Comparison of ENCODE assay signal across 15 mouse cellular contexts in genomic region chr4:58668368-58669153, GRCm38 (mm10).
DNase-seq lines count a peak whose midpoint lies in the region; ATAC-seq and TF ChIP-seq lines count a peak whose summit lies in the region.
"Had no signal": no experiment of that assay in that cellular context is flagged by ENCODE, and none has a peak within 500 bp of the region (broad histone marks: within the 10 kb centered on the region; RNA-seq: fewer than 3 reads in every experiment).

No protein-coding gene starts in this region.

- 0 out of 2 replicates have a peak overlapping the region, but pooled peaks have one; percentile 1 for H3K27ac ChIP-seq in forebrain, embryonic 15.5 days (replicated peaks)
- H3K27ac ChIP-seq in forebrain, embryonic 16.5 days (ENCODE audit: low read length): no peak overlapping the region
- 0 out of 2 replicates have a peak overlapping the region, but pooled peaks have one; percentile 43 for H3K27ac ChIP-seq in kidney, embryonic 16.5 days (ENCODE audit: low read length)
- peak overlapping the region; percentile 87 for H3K27ac ChIP-seq in limb, embryonic 10.5 days
- H3K27ac ChIP-seq: hindbrain, postnatal 0 days; layer of hippocampus, adult 2 months had no signal

- H3K9me3 ChIP-seq in forebrain, embryonic 15.5 days: no peaks in the 10 kb centered on the region
- H3K9me3 ChIP-seq in forebrain, embryonic 16.5 days (ENCODE audit: control insufficient read depth, low read length): no peaks in the 10 kb centered on the region
- no peaks in the 10 kb centered on the region for H3K9me3 ChIP-seq in kidney, embryonic 16.5 days (ENCODE audit: low read length)
- H3K9me3 ChIP-seq in limb, embryonic 10.5 days (replicated peaks): no peaks in the 10 kb centered on the region
- H3K9me3 ChIP-seq: heart, embryonic 12.5 days had no signal

- no peak overlapping the region for H3K4me3 ChIP-seq in forebrain, embryonic 15.5 days
- no peak overlapping the region for H3K4me3 ChIP-seq in forebrain, embryonic 16.5 days (replicated peaks; ENCODE audit: low read length)
- H3K4me3 ChIP-seq in kidney, embryonic 16.5 days (ENCODE audit: low read length): no peak overlapping the region
- H3K4me3 ChIP-seq in limb, embryonic 10.5 days: no peak overlapping the region
- H3K4me3 ChIP-seq: erythroblast, embryonic 14.5 days; heart, embryonic 12.5 days; layer of hippocampus, adult 2 months had no signal

- DNase-seq in kidney, postnatal 14 days: no peak
- DNase-seq in brain, embryonic 14.5 days (ENCODE audit: low read depth): peak; percentile 45
- no peak for DNase-seq in limb, embryonic 10.5 days (ENCODE audit: low spot score)
- DNase-seq in right cerebral cortex, postnatal 10 days (ENCODE audit: low spot score in 2 of 2): no peak
- no peak for DNase-seq in adrenal gland, adult 18-20 months (ENCODE audit: low spot score in 2 of 2)
- DNase-seq: B cell, adult 2 months; cerebellum, postnatal 10 days; liver, postnatal 0 days had no signal

- H3K36me3 ChIP-seq in forebrain, embryonic 15.5 days: no peaks in the 10 kb centered on the region
- no peaks in the 10 kb centered on the region for H3K36me3 ChIP-seq in forebrain, embryonic 16.5 days (ENCODE audit: control insufficient read depth, insufficient read depth)
- no peaks in the 10 kb centered on the region for H3K36me3 ChIP-seq in kidney, embryonic 16.5 days (ENCODE audit: insufficient read depth, low read length)
- H3K36me3 ChIP-seq in limb, embryonic 10.5 days: no peaks in the 10 kb centered on the region
- H3K36me3 ChIP-seq: heart, embryonic 12.5 days had no signal

- H3K27me3 ChIP-seq in forebrain, embryonic 15.5 days: no peaks in the 10 kb centered on the region
- no peaks in the 10 kb centered on the region for H3K27me3 ChIP-seq in forebrain, embryonic 16.5 days (replicated peaks; ENCODE audit: control insufficient read depth, insufficient read depth, low read length)
- H3K27me3 ChIP-seq in kidney, embryonic 16.5 days (ENCODE audit: insufficient read depth, low read length): no peaks in the 10 kb centered on the region
- no peaks in the 10 kb centered on the region for H3K27me3 ChIP-seq in limb, embryonic 10.5 days (ENCODE audit: low read depth, poor library complexity, severe bottlenecking)
- H3K27me3 ChIP-seq: heart, embryonic 12.5 days had no signal

- no peak for ATAC-seq in forebrain, embryonic 15.5 days (replicated peaks)
- ATAC-seq in forebrain, embryonic 16.5 days: no peak
- ATAC-seq in kidney, embryonic 16.5 days (ENCODE audit: low FRiP score, low TSS enrichment): no peak
- ATAC-seq: hindbrain, postnatal 0 days; liver, postnatal 0 days had no signal

- H3K4me1 ChIP-seq in forebrain, embryonic 15.5 days: peaks cover 24% of the 10 kb centered on the region
- peaks cover 15% of the 10 kb centered on the region for H3K4me1 ChIP-seq in forebrain, embryonic 16.5 days (replicated peaks; ENCODE audit: control insufficient read depth, insufficient read depth, low read length)
- H3K4me1 ChIP-seq in kidney, embryonic 16.5 days (ENCODE audit: insufficient read depth, low read length): peaks cover 26% of the 10 kb centered on the region
- peaks cover 80% of the 10 kb centered on the region for H3K4me1 ChIP-seq in limb, embryonic 10.5 days

- 32% methylated on average over 8 of the region's 8 CpGs for WGBS in forebrain, embryonic 15.5 days
- 26% methylated on average over 8 of the region's 8 CpGs for WGBS in forebrain, embryonic 16.5 days
- 40% methylated on average over 8 of the region's 8 CpGs for WGBS in kidney, embryonic 16.5 days
- WGBS in limb, embryonic 10.5 days: 37% methylated on average over 8 of the region's 8 CpGs

- H3K4me2 ChIP-seq in forebrain, embryonic 15.5 days (replicated peaks): no peak overlapping the region
- H3K4me2 ChIP-seq in forebrain, embryonic 16.5 days (ENCODE audit: low read length): no peak overlapping the region
- 0 out of 2 replicates have a peak overlapping the region, but pooled peaks have one; percentile 29 for H3K4me2 ChIP-seq in kidney, embryonic 16.5 days (replicated peaks; ENCODE audit: low read depth, low read length)
- H3K4me2 ChIP-seq: heart, embryonic 12.5 days had no signal

- no peak overlapping the region for H3K9ac ChIP-seq in forebrain, embryonic 15.5 days (replicated peaks)
- H3K9ac ChIP-seq in forebrain, embryonic 16.5 days (replicated peaks; ENCODE audit: low read depth, low read length): no peak overlapping the region
- no peak overlapping the region for H3K9ac ChIP-seq in kidney, embryonic 16.5 days (replicated peaks; ENCODE audit: low read length)
- H3K9ac ChIP-seq: heart, embryonic 12.5 days; liver, postnatal 0 days had no signal

- no peak for TF ChIP-seq POLR2A in brain, embryonic 14.5 days (IDR thresholded peaks at IDR 0.05; ENCODE audit: borderline replicate concordance, extremely low read depth, insufficient read depth, insufficient read length, poor library complexity, severe bottlenecking)

- no peak for TF ChIP-seq CTCF in brain, embryonic 14.5 days (IDR thresholded peaks at IDR 0.05; ENCODE audit: borderline replicate concordance, extremely low read depth, insufficient read depth, insufficient read length)
